Mouse (Mus musculus) midbrain, embryonic 15.5 days (tissue): ENCODE measurements around the gene Zfp385b. TPM values are rescaled to one million over a fixed set of nuclear protein-coding genes. Genes with fewer than 3 reads are reported as not detected.
A peak's percentile ranks its signal among the peaks of the same experiment; 100 is the strongest.

Experiments
- ATAC-seq: fragments of 200-750 bp; cut with Nextera tagmentation; replicated peaks from 2 replicates; pipeline ENCODE4 v1.8.0; 2017; ENCODE audit warnings: moderate TSS enrichment
- H3K27ac ChIP-seq: fragments of 300-500 bp; sonication (generic); 2 replicates; pipeline ENCODE4 v1.5.1; 2015; ENCODE audit warnings: mild to moderate bottlenecking, inconsistent platforms
- H3K27me3 ChIP-seq: fragments of 300-500 bp; sonication (generic); replicated peaks from 2 replicates; pipeline ENCODE4 v1.6.1; 2015; ENCODE audit warnings: inconsistent platforms
- H3K36me3 ChIP-seq: fragments of 300-500 bp; sonication (generic); replicated peaks from 2 replicates; pipeline ENCODE4 v1.6.1; 2015; ENCODE audit warnings: inconsistent platforms
- H3K4me1 ChIP-seq: fragments of 300-500 bp; sonication (generic); 2 replicates; pipeline ENCODE4 v1.6.1; 2015; ENCODE audit warnings: inconsistent platforms
- H3K4me2 ChIP-seq: fragments of 300-500 bp; sonication (generic); 2 replicates; pipeline ENCODE4 v1.6.1; 2015; ENCODE audit warnings: inconsistent platforms, mild to moderate bottlenecking, moderate library complexity
- H3K4me3 ChIP-seq: fragments of 300-500 bp; sonication (generic); 2 replicates; pipeline ENCODE4 v1.5.1; 2015; ENCODE audit warnings: mild to moderate bottlenecking, inconsistent platforms
- H3K9ac ChIP-seq: fragments of 300-500 bp; sonication (generic); 2 replicates; pipeline ENCODE4 v1.6.1; 2015; ENCODE audit warnings: mild to moderate bottlenecking, inconsistent platforms
- H3K9me3 ChIP-seq: fragments of 300-500 bp; sonication (generic); 2 replicates; pipeline ENCODE4 v1.6.1; 2016; ENCODE audit warnings: inconsistent platforms
- WGBS: fragments of 180-500 bp; shearing (Covaris S2); methylation state at CpG from one replicate; pipeline ENCODE4 v1.1.7; 2015; ENCODE audit warnings: mixed read lengths; 5-methylcytosine and 5-hydroxymethylcytosine counted together
- polyA plus RNA-seq: library from polyadenylated mRNA; unstranded; fragments of >200 nt; fragmentation: Nextera tagmentation; extraction: Ambion mirVana; gene quantifications from 2 replicates; pipeline ENCODE4 v1.2.1, GENCODE M21; 2015

Gene Zfp385b
- polyA plus RNA-seq, 1 experiment from 2014 or later = 13.2 TPM

- ATAC-seq = no peak
- Histone ChIP-seq H3K4me3 (no peak overlapping the region), H3K9me3 (no peaks in the 10 kb centered on the region), H3K27me3 (peaks cover 12% of the 10 kb centered on the region), H3K4me1 (peaks cover 16% of the 10 kb centered on the region), H3K36me3 (no peaks in the 10 kb centered on the region), H3K27ac (no peak overlapping the region), H3K9ac (no peak overlapping the region), H3K4me2 (no peak overlapping the region)
- WGBS = 88% methylated on average over 8 of the region's 8 CpGs
Measured at GRCm38 (mm10) chr2:77814896-77815295, 4.5 kb downstream of the Zfp385b start.

DNA sequence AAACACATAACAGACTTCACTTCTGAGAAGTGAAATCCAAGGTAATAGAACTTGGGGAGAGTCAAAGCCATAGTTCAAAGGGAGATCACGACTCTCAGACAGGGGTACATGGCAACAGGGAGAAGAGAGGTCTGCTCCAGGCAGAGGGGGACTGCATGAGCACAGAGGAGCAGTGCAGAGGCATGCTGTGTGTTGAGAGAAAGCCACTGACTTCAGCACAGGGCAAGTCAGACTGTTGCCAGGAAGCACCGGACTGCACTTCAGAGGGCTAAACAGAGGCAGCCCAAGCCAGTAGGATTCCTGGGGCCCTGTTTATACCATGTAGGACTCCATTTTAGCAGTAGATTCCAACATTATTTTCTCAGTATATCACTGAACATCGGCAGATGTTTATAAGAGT is 6.4 kb downstream of the Zfp385b start:
- no peak overlapping the region for H3K9ac ChIP-seq
- no peak overlapping the region for H3K27ac ChIP-seq
- H3K27me3 ChIP-seq = peaks cover 5% of the 10 kb centered on the region
- no peaks in the 10 kb centered on the region for H3K36me3 ChIP-seq
- no peaks in the 10 kb centered on the region for H3K9me3 ChIP-seq
- no peak overlapping the region for H3K4me2 ChIP-seq
- H3K4me3 ChIP-seq = no peak overlapping the region
- WGBS = 85% methylated on average over 3 of the region's 3 CpGs
- no peak for ATAC-seq
- peaks cover 16% of the 10 kb centered on the region for H3K4me1 ChIP-seq

- ATAC-seq = no peak
- H3K27ac ChIP-seq = no peak overlapping the region
- H3K9me3 ChIP-seq = no peaks in the 10 kb centered on the region
- H3K4me1 ChIP-seq = 0 out of 2 replicates have a peak, but pooled peaks cover under 1% of the 10 kb centered on the region
- H3K9ac ChIP-seq = no peak overlapping the region
- no peak overlapping the region for H3K4me2 ChIP-seq
- no peak overlapping the region for H3K4me3 ChIP-seq
- H3K36me3 ChIP-seq = no peaks in the 10 kb centered on the region
- H3K27me3 ChIP-seq = peaks cover 2% of the 10 kb centered on the region
- WGBS = 94% methylated on average over 5 of the region's 5 CpGs
Measured at GRCm38 (mm10) chr2:77810748-77811147, 8.7 kb downstream of the Zfp385b start.

DNA sequence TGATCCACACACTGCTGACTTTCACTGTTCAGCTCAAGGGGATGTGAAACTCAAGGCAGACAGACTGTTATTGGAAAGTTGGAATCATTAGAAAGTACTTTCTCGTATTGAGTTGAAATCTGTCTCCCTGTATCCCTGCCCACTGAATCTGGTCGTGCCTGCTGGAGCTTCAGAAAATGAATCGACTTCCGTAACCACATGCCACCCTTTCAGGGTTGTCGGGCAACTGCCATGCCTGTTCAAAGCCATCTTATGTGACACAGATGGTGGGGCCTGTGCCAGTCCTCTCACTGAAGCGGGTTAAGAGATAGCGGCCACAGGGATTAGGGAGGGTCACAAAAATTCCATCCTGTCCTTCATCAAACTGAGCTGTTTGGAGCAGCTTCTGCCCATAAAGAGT is 14.7 kb downstream of the Zfp385b start:
- no peak for ATAC-seq
- Histone ChIP-seq H3K4me3 (no peak overlapping the region), H3K27me3 (no peaks in the 10 kb centered on the region), H3K4me2 (no peak overlapping the region), H3K27ac (no peak overlapping the region), H3K36me3 (no peaks in the 10 kb centered on the region), H3K9me3 (no peaks in the 10 kb centered on the region), H3K4me1 (no peaks in the 10 kb centered on the region), H3K9ac (no peak overlapping the region)
- WGBS = 90% methylated on average over 7 of the region's 7 CpGs

DNA sequence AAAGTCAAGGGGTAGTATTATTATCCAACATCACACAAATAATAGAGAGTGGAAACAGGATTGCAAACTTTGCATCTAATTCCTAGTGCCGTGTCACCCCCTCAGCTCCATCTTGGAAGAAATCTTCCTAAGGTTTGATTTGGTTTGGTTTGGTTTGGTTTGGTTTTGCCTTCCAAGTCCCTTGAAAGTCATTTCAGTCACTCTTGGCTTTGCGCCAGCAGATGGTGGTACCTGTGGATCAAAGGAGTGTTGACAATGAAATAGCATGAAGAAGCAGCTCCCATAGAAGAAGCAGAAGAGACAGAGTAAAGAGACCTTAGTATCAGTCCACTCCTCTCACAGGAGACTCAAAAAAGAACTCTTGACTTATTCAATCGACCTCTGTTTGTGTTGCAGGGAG is 17.1 kb downstream of the Zfp385b start:
- WGBS = 90% methylated on average over 3 of the region's 3 CpGs
- no peak overlapping the region for H3K9ac ChIP-seq
- no peak overlapping the region for H3K4me3 ChIP-seq
- H3K4me1 ChIP-seq = no peaks in the 10 kb centered on the region
- H3K9me3 ChIP-seq = no peaks in the 10 kb centered on the region
- no peak overlapping the region for H3K27ac ChIP-seq
- no peaks in the 10 kb centered on the region for H3K36me3 ChIP-seq
- no peaks in the 10 kb centered on the region for H3K27me3 ChIP-seq
- ATAC-seq = no peak
- no peak overlapping the region for H3K4me2 ChIP-seq

DNA sequence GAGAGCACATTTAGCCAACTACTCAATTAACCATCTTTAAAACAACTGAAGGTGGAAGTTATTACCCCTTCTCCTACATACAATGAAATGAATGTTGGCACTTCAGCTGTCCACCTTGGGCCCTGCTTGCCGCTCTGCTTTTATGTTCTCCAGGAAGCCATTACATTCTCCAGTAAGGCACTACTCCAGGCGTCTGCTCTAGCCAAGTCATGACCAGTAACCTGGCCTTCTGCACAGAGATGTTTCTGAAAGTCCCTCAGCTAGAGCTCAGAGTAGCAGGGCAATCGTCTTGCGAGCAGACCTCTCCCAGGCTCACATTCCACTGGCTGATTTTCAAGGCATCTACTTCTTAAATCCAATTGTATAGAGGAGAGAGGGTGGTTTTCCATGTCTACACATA is 18.0 kb downstream of the Zfp385b start:
- ATAC-seq = no peak
- Histone ChIP-seq H3K9me3 (no peaks in the 10 kb centered on the region), H3K36me3 (no peaks in the 10 kb centered on the region), H3K4me2 (no peak overlapping the region), H3K9ac (no peak overlapping the region), H3K4me3 (no peak overlapping the region), H3K27ac (no peak overlapping the region), H3K4me1 (no peaks in the 10 kb centered on the region), H3K27me3 (no peaks in the 10 kb centered on the region)
- 85% methylated on average over 4 of the region's 4 CpGs for WGBS

DNA sequence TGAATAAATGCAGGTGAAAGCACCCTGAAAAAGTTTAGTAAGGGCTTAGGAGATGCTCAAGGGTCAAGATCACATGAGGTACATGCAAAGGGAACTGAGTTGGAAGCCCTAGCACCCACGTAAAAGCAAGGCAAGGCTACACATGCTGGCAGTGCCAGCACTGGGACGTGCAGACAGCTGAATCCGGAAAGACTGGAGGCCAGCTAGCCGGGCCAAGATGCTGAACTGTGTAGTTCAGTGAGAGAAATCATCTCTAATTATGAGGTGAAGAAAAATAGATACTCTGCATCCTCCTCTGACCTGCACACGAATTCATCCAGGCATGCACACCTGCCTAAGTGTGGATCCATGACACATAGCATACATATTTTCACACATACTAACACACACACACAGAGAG is 18.4 kb downstream of the Zfp385b start:
- Histone ChIP-seq H3K27ac (no peak overlapping the region), H3K4me3 (no peak overlapping the region), H3K27me3 (no peaks in the 10 kb centered on the region), H3K9me3 (no peaks in the 10 kb centered on the region), H3K4me2 (no peak overlapping the region), H3K36me3 (no peaks in the 10 kb centered on the region), H3K4me1 (no peaks in the 10 kb centered on the region), H3K9ac (no peak overlapping the region)
- 88% methylated on average over 5 of the region's 5 CpGs for WGBS
- ATAC-seq = no peak

DNA sequence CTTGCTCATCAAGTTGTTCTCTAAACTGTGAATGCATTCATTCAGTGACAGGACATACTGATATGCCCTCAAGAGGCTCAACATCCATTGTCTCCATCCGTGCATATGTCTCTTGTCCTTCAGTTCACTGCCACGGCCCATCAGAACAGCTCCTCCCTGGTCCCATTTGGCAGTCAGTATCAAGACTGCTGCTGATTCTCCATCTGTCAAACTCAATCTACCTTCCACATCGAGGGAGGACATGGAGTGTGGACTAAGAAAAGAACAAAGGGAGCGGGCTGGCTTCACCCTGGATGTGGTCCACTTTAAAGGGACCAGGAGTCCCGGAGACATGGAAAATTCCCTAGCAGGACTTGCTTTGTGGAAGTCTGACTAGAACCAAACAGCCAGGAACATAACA is 22.2 kb downstream of the Zfp385b start:
- H3K4me3 ChIP-seq = no peak overlapping the region
- H3K9me3 ChIP-seq = no peaks in the 10 kb centered on the region
- H3K4me1 ChIP-seq = no peaks in the 10 kb centered on the region
- WGBS = 74% methylated on average over 5 of the region's 5 CpGs
- no peaks in the 10 kb centered on the region for H3K36me3 ChIP-seq
- no peak overlapping the region for H3K9ac ChIP-seq
- H3K27me3 ChIP-seq = no peaks in the 10 kb centered on the region
- ATAC-seq = no peak
- no peak overlapping the region for H3K4me2 ChIP-seq
- H3K27ac ChIP-seq = no peak overlapping the region

- Histone ChIP-seq H3K27ac (no peak overlapping the region), H3K9me3 (no peaks in the 10 kb centered on the region), H3K36me3 (no peaks in the 10 kb centered on the region), H3K4me1 (no peaks in the 10 kb centered on the region), H3K4me2 (no peak overlapping the region), H3K27me3 (no peaks in the 10 kb centered on the region), H3K4me3 (no peak overlapping the region), H3K9ac (no peak overlapping the region)
- WGBS = 66% methylated on average over 8 of the region's 8 CpGs
- ATAC-seq = no peak
Measured at GRCm38 (mm10) chr2:77795859-77796552, 23.4 kb downstream of the Zfp385b start.

GRCm38 (mm10) chr2:77790846-77791245 is 28.6 kb downstream of the Zfp385b start:
- no peak overlapping the region for H3K27ac ChIP-seq
- no peak for ATAC-seq
- H3K36me3 ChIP-seq = no peaks in the 10 kb centered on the region
- no peaks in the 10 kb centered on the region for H3K27me3 ChIP-seq
- WGBS = 90% methylated on average over 4 of the region's 4 CpGs
- H3K4me1 ChIP-seq = no peaks in the 10 kb centered on the region
- H3K4me3 ChIP-seq = no peak overlapping the region
- H3K9me3 ChIP-seq = no peaks in the 10 kb centered on the region
- H3K9ac ChIP-seq = no peak overlapping the region
- no peak overlapping the region for H3K4me2 ChIP-seq

GRCm38 (mm10) chr2:77790295-77790694 is 29.1 kb downstream of the Zfp385b start:
- H3K27me3 ChIP-seq = no peaks in the 10 kb centered on the region
- no peak overlapping the region for H3K4me3 ChIP-seq
- WGBS = 79% methylated on average over 9 of the region's 9 CpGs
- no peak for ATAC-seq
- H3K9ac ChIP-seq = no peak overlapping the region
- no peaks in the 10 kb centered on the region for H3K4me1 ChIP-seq
- no peaks in the 10 kb centered on the region for H3K36me3 ChIP-seq
- no peak overlapping the region for H3K4me2 ChIP-seq
- no peak overlapping the region for H3K27ac ChIP-seq
- no peaks in the 10 kb centered on the region for H3K9me3 ChIP-seq

DNA sequence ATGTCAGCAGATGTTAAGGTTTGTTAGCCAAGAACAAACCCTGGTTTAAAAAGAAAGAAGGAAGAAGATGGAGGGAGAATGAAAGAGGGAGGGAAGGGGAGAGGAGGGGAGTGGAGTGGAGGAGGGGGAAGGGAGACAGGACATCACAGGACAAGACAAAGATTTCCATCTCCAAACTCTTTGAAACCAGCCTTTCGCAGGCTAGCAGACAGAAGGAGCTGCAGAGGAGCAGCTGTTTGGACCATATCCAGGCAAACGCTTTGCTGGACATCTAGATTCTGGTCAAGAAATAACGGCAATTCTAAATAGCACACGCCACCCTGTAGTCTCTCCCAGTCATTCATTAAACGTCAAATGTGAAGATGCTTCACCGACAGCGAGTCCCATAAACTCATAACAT is 38.0 kb downstream of the Zfp385b start:
- Histone ChIP-seq H3K4me2 (no peak overlapping the region), H3K9me3 (no peaks in the 10 kb centered on the region), H3K27me3 (no peaks in the 10 kb centered on the region), H3K4me1 (peaks cover 10% of the 10 kb centered on the region), H3K9ac (no peak overlapping the region), H3K4me3 (no peak overlapping the region), H3K36me3 (no peaks in the 10 kb centered on the region), H3K27ac (no peak overlapping the region)
- ATAC-seq = no peak
- WGBS = 82% methylated on average over 7 of the region's 7 CpGs

DNA sequence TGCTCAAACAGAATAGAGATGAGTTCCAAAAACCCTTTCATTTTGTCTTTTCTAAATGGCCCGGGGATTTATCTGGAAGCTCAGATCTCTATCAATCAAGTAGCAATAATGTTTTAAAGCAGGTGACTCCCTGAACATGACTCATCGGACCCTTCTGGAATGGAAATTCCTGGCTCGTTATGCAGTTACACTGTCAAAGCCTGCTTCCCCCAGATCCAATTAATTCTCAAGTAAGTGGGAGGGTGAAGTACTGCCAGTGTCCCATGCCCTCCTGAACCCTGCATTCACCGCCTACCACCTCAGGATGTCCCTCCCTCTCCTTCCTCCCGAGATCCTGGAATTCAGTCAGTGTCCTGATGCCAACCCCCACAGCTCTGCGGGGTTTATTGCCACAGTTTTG is 41.7 kb downstream of the Zfp385b start:
- no peaks in the 10 kb centered on the region for H3K36me3 ChIP-seq
- no peak overlapping the region for H3K9ac ChIP-seq
- H3K4me3 ChIP-seq = no peak overlapping the region
- H3K27ac ChIP-seq = no peak overlapping the region
- no peaks in the 10 kb centered on the region for H3K27me3 ChIP-seq
- peak overlapping the region; percentile 21; the same call in 1 of the 2 replicates for H3K4me2 ChIP-seq
- H3K4me1 ChIP-seq = peaks cover 10% of the 10 kb centered on the region
- 8% methylated on average over 6 of the region's 6 CpGs for WGBS
- no peaks in the 10 kb centered on the region for H3K9me3 ChIP-seq
- ATAC-seq = peak; percentile 50; the same call in 1 of the 2 replicates
